Mouse (Mus musculus) heart, postnatal 36 days (tissue): ENCODE data around the gene Ces1f. TPM values are rescaled to one million over a fixed set of nuclear protein-coding genes. Genes with fewer than 3 reads are reported as not detected.

Experiments used
- DNase-seq, 2 experiments: peaks; one replicate each; pipeline ENCODE4 v3.0.0; 2021 to 2022
- intact Hi-C: fragments of 180-260 bp; cut with DNase I; formaldehyde crosslinking; loops from one replicate; pipeline ENCODE4 v1.15.1; 2025
- total RNA-seq, 2 experiments: library from RNA; stranded (reverse); gene quantifications; 2 replicates each; pipeline ENCODE4 v1.2.3; 2021

Ces1f gene
- total RNA-seq, 2 experiments from 2014 or later: 1.1 TPM; not detected in 1

DNA sequence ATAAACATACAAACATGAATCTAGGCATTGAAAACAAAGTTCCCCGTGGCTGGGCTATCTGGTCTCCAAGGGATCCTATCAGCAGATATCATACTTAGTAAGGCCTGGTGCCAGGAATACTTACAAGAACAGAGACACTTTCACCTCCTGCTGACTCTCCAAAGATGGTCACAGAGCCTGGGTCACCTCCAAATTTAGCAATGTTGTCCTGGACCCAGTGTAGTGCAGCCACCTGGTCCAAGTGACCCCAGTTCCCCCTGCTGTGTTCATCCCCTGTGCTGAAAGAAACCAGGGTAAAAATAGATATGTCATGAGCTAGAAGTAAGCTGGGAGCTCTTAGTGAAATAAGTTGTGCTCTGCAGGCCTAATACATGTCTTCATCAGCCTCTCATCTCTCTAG lies 62.2 kb downstream of the Ces1f start:
- DNase-seq: peak; percentile 21 to 41
- intact Hi-C loops: no loop called here

GRCm38 (mm10) chr8:93211091-93211490 lies 68.5 kb downstream of the Ces1f start:
- intact Hi-C loops: no loop called here
- no peak for DNase-seq

Other genes with a start within 250 kb of the Ces1f start
- under 1 TPM in 1 of 2 experiments, not detected in 1; 0.44 TPM for gene Ces1a, start 231.6 kb downstream of the Ces1f start, total RNA-seq
- gene Ces1b, start 199.7 kb downstream of the Ces1f start, total RNA-seq: not detected
- gene Ces1c, start 148.5 kb downstream of the Ces1f start, total RNA-seq: not detected
- gene Ces1d, start 81.9 kb downstream of the Ces1f start, total RNA-seq: 100 to 1,000 TPM; 231 to 249 TPM
- gene Ces1e, start 50.1 kb downstream of the Ces1f start, total RNA-seq: under 1 TPM; 0.36 to 0.98 TPM
- gene Ces1g, start 57.6 kb upstream of the Ces1f start, total RNA-seq: under 1 TPM; 0.11 to 0.19 TPM
- not detected for gene Ces1h, start 100.0 kb upstream of the Ces1f start, total RNA-seq